Mouse (Mus musculus): ENCODE results near the gene Kctd10. TPM values are rescaled to one million over a fixed set of nuclear protein-coding genes. Genes with fewer than 3 reads are reported as not detected.
A peak's percentile ranks its signal among the peaks of the same experiment; 100 is the strongest.

The Kctd10 gene
- polyA plus RNA-seq, 1 experiment from 2014 or later, result 86.2 TPM

- Histone ChIP-seq H3K4me3 (ENCODE audit: low read length) (no peak overlapping the region), H3K4me1 (ENCODE audit: control insufficient read depth, insufficient read depth, low read length) (no peaks in the 10 kb centered on the region), H3K36me3 (ENCODE audit: control insufficient read depth, insufficient read depth, low read length) (no peaks in the 10 kb centered on the region), H3K9ac (ENCODE audit: low read depth, low read length) (no peak overlapping the region), H3K4me2 (replicated peaks; ENCODE audit: low read depth, low read length) (no peak overlapping the region), H3K9me3 (ENCODE audit: control insufficient read depth, low read length) (no peaks in the 10 kb centered on the region), H3K27ac (ENCODE audit: low read depth, low read length) (no peak overlapping the region), H3K27me3 (ENCODE audit: control insufficient read depth, insufficient read depth, low read length) (no peaks in the 10 kb centered on the region; the same call in 1 of the 2 replicates)
- 63% methylated on average over 3 of the region's 3 CpGs for WGBS
- ATAC-seq (ENCODE audit: low FRiP score, low TSS enrichment), result no peak
Measured at GRCm38 (mm10) chr5:114345538-114345937, 34.8 kb downstream of the Kctd10 start.

- no peak overlapping the region for H3K27ac ChIP-seq (ENCODE audit: low read depth, low read length)
- no peak overlapping the region for H3K4me2 ChIP-seq (replicated peaks; ENCODE audit: low read depth, low read length)
- H3K9ac ChIP-seq (ENCODE audit: low read depth, low read length), result no peak overlapping the region
- ATAC-seq (ENCODE audit: low FRiP score, low TSS enrichment), result no peak
- no peaks in the 10 kb centered on the region for H3K36me3 ChIP-seq (ENCODE audit: control insufficient read depth, insufficient read depth, low read length)
- 81% methylated on average over 7 of the region's 7 CpGs for WGBS
- no peak overlapping the region for H3K4me3 ChIP-seq (ENCODE audit: low read length)
- H3K9me3 ChIP-seq (ENCODE audit: control insufficient read depth, low read length), result no peaks in the 10 kb centered on the region
- no peaks in the 10 kb centered on the region for H3K4me1 ChIP-seq (ENCODE audit: control insufficient read depth, insufficient read depth, low read length)
- H3K27me3 ChIP-seq (ENCODE audit: control insufficient read depth, insufficient read depth, low read length), result no peaks in the 10 kb centered on the region; the same call in 1 of the 2 replicates
Measured at GRCm38 (mm10) chr5:114343612-114344011, 36.7 kb downstream of the Kctd10 start.

GRCm38 (mm10) chr5:114342996-114343395 lies 37.3 kb downstream of the Kctd10 start:
- no peak overlapping the region for H3K4me3 ChIP-seq (ENCODE audit: low read length)
- ATAC-seq (ENCODE audit: low FRiP score, low TSS enrichment), result no peak
- no peaks in the 10 kb centered on the region for H3K36me3 ChIP-seq (ENCODE audit: control insufficient read depth, insufficient read depth, low read length)
- no peaks in the 10 kb centered on the region for H3K27me3 ChIP-seq (ENCODE audit: control insufficient read depth, insufficient read depth, low read length)
- no peak overlapping the region for H3K4me2 ChIP-seq (replicated peaks; ENCODE audit: low read depth, low read length)
- no peak overlapping the region for H3K9ac ChIP-seq (ENCODE audit: low read depth, low read length)
- 85% methylated on average over 5 of the region's 5 CpGs for WGBS
- no peak overlapping the region for H3K27ac ChIP-seq (ENCODE audit: low read depth, low read length)
- no peaks in the 10 kb centered on the region for H3K9me3 ChIP-seq (ENCODE audit: control insufficient read depth, low read length)
- no peaks in the 10 kb centered on the region for H3K4me1 ChIP-seq (ENCODE audit: control insufficient read depth, insufficient read depth, low read length)

- 22% methylated on average over 16 of the region's 16 CpGs for WGBS
- Histone ChIP-seq H3K36me3 (ENCODE audit: control insufficient read depth, insufficient read depth, low read length) (no peaks in the 10 kb centered on the region), H3K27ac (ENCODE audit: low read depth, low read length) (no peak overlapping the region), H3K4me1 (ENCODE audit: control insufficient read depth, insufficient read depth, low read length) (no peaks in the 10 kb centered on the region), H3K9me3 (ENCODE audit: control insufficient read depth, low read length) (no peaks in the 10 kb centered on the region), H3K4me2 (replicated peaks; ENCODE audit: low read depth, low read length) (no peak overlapping the region; the same call in 1 of the 2 replicates), H3K9ac (ENCODE audit: low read depth, low read length) (no peak overlapping the region), H3K27me3 (ENCODE audit: control insufficient read depth, insufficient read depth, low read length) (0 out of 2 replicates have a peak, but pooled peaks cover 6% of the 10 kb centered on the region), H3K4me3 (ENCODE audit: low read length) (no peak overlapping the region)
- peak; percentile 64; the same call in 1 of the 2 replicates for ATAC-seq (ENCODE audit: low FRiP score, low TSS enrichment)
Measured at GRCm38 (mm10) chr5:114323791-114324507, 56.4 kb downstream of the Kctd10 start.

GRCm38 (mm10) chr5:114323105-114323790 lies 57.1 kb downstream of the Kctd10 start:
- no peak for ATAC-seq (ENCODE audit: low FRiP score, low TSS enrichment)
- H3K4me3 ChIP-seq (ENCODE audit: low read length), result no peak overlapping the region
- no peak overlapping the region for H3K9ac ChIP-seq (ENCODE audit: low read depth, low read length)
- no peak overlapping the region; the same call in 1 of the 2 replicates for H3K4me2 ChIP-seq (replicated peaks; ENCODE audit: low read depth, low read length)
- H3K9me3 ChIP-seq (ENCODE audit: control insufficient read depth, low read length), result no peaks in the 10 kb centered on the region
- H3K27ac ChIP-seq (ENCODE audit: low read depth, low read length), result no peak overlapping the region
- no peaks in the 10 kb centered on the region for H3K4me1 ChIP-seq (ENCODE audit: control insufficient read depth, insufficient read depth, low read length)
- WGBS, result 64% methylated on average over 25 of the region's 25 CpGs
- H3K27me3 ChIP-seq (ENCODE audit: control insufficient read depth, insufficient read depth, low read length), result 0 out of 2 replicates have a peak, but pooled peaks cover 6% of the 10 kb centered on the region
- H3K36me3 ChIP-seq (ENCODE audit: control insufficient read depth, insufficient read depth, low read length), result no peaks in the 10 kb centered on the region

Small RNAs within 50 kb of the gene (microRNA-seq; reads per million reads assigned to microRNA genes)
- not detected for gene Mir7027

Other genes starting within 250 kb of the Kctd10 start
- 4.4 and 4.8 TPM in 2 replicates for gene Acacb, start 234.0 kb downstream of the Kctd10 start, polyA plus RNA-seq (2014; fragmentation: Nextera tagmentation; extraction: Ambion mirVana)
- 0.11 TPM in 1 of 2 replicates, not detected in the other for gene Foxn4, start 106.7 kb downstream of the Kctd10 start, polyA plus RNA-seq (2014; fragmentation: Nextera tagmentation; extraction: Ambion mirVana)
- gene Myo1h, start 91.3 kb downstream of the Kctd10 start, polyA plus RNA-seq (2014; fragmentation: Nextera tagmentation; extraction: Ambion mirVana), result 1.8 and 2.7 TPM in 2 replicates
- gene Ube3b, start 99 bp upstream of the Kctd10 start, polyA plus RNA-seq (2014; fragmentation: Nextera tagmentation; extraction: Ambion mirVana), result 30.5 and 55.2 TPM in 2 replicates
- gene Mmab, start 63.6 kb upstream of the Kctd10 start, polyA plus RNA-seq (2014; fragmentation: Nextera tagmentation; extraction: Ambion mirVana), result 19.0 and 32.9 TPM in 2 replicates
- 45.0 and 48.3 TPM in 2 replicates for gene Mvk, start 63.8 kb upstream of the Kctd10 start, polyA plus RNA-seq (2014; fragmentation: Nextera tagmentation; extraction: Ambion mirVana)
- 5.6 and 5.8 TPM in 2 replicates for gene Fam222a, start 187.5 kb upstream of the Kctd10 start, polyA plus RNA-seq (2014; fragmentation: Nextera tagmentation; extraction: Ambion mirVana)